Mouse (Mus musculus) gastrocnemius, postnatal 4 days (tissue): ENCODE measurements around the gene Foxo1. TPM values are rescaled to one million over a fixed set of nuclear protein-coding genes. Genes with fewer than 3 reads are reported as not detected.

ENCODE experiments used
- DNase-seq, 2 experiments: peaks; one replicate each; pipeline ENCODE4 v3.0.0; 2021 to 2022; ENCODE audit warnings: low spot score in 2 of 2, mixed read lengths in 2 of 2
- long read RNA-seq, 2 experiments: library from polyadenylated mRNA; stranded (forward); transcript quantifications; one replicate each; pipeline ENCODE4 v2.0.0; 2021
- total RNA-seq, 2 experiments: library from RNA; stranded (reverse); gene quantifications; 2 replicates each; pipeline ENCODE4 v1.2.3; 2021

The Foxo1 gene
- total RNA-seq = 10 to 100 TPM; 11.9 to 13.2 TPM
- long read RNA-seq, experiment 1, full-length matches to known transcripts = 7 of 14 reads
- long read RNA-seq, experiment 1, partial matches to known transcripts = 6 of 14 reads
- long read RNA-seq, experiment 1, other reads (novel, unspliced or antisense) = 1 of 14 reads
- long read RNA-seq, experiment 2, full-length matches to known transcripts = 11 of 20 reads
- long read RNA-seq, experiment 2, partial matches to known transcripts = 5 of 20 reads
- long read RNA-seq, experiment 2, other reads (novel, unspliced or antisense) = 4 of 20 reads

DNA sequence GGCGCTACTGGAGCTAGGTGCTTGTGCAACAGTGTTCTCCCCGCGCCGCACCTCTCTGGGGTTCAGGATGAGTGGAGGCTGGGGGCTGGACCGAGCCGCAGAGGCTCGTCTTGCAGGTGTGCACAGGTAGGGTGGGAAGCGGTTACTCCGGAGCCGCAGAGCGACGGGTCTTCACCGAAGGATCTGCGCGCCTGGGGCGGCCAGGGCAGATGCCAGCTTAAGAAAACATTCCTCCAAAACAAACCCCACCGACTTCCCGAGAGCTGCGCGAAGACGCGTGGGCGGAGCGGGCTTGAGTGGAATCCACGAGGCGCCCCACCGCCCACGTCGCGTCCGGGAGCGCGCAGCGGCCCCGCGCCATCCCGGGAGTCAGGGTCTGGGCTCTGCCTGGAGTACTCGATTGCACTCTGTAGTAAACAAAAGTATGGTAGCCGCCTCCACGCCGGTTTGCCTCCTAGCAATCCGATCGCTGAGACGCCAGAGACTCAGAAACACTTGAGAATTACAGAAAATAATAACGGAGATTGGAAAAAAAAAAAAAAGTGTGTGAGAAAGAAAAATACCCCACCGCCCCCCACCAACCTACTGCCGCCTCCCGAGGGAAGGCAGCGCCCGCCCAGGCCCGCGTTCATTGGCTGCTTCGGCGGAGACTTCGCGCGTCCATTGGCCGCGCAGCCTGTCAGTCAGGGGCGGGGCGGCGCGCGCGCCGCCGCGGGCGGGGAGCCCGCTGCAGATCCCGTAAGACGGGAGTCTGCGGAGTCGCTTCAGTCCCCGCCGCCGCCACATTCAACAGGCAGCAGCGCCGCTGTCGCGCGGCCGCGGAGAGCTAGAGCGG lies at the start of gene Foxo1:
TSS of gene Foxo1 (plus strand) at position 685 of the 835 bp plus-strand sequence.
- DNase-seq = peak; percentile 87 to 89

DNA sequence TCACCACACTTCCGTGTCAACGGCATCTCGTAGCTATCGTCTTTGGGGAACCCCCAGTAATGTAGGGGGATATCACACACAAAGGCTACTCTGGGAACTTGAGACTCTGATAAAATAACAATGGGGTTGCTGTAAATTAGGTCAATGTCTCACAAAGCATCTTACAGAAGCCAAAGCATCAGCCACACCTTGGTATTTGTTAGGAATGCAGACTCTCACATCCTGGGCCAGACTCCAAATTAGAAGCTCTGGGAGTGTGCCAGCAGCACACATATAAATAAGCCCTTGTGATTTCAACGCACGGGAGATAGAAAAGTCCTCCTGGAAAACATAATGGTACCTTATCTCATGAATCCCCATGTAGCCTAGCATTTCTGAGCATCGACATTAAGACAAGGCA lies 49.3 kb upstream of the Foxo1 start:
- DNase-seq = no peak

DNA sequence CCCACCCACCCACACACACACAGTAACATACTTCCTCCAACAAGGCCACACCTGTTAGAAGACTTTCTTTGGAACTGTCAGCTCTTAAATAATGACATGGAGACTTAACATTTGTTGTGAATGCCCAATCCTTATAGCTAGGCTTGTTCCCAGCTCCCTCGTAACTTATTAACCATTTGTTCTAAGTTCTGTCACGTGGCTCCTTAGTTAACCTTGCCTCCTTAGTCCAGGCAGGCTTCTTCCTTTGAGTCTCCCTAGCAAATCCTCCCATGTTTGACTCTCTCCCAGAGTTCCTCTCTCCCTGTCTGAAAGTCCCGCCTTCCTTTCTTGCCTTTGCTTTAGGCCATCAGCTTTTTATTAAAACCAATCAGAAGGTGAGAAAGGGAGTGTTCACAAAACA lies 47.1 kb upstream of the Foxo1 start:
- no peak for DNase-seq

DNA sequence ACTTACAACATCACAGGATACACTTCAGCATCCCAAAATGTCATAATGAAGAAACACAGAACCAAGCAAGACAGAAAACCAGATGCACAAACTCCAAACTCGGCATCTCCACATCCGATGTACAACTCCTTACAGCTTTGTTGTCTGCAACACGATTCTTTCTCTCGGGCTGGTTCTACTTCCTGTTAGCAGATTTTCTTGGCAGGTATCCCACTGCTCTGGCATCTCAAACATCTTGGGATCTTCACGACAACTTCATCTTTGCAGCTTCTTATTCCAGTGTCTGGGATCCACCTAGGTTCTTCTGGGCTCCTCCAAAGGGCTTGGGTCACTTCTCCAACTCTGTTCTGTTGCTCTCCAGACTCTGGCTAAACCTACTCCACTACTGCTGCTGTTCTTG lies 46.2 kb upstream of the Foxo1 start:
- no peak for DNase-seq

DNA sequence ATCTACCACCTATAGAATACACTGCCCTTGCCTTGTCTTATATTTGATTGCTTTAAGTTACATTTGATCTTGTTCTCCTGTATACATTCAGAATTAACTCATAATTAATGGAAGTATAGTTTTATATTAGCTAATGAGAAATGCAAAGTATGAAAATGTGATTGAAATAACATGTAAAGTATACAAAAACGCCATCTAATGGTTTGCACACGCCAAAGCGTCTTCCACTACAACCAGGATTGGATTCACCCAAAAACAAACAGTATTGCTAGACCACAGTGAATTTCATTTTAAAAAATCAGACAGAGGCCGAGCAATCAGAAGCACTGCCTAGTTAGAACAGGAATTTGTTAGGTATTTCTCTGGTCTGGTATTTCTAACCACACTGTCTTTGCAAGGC lies 31.6 kb upstream of the Foxo1 start:
- no peak for DNase-seq

DNA sequence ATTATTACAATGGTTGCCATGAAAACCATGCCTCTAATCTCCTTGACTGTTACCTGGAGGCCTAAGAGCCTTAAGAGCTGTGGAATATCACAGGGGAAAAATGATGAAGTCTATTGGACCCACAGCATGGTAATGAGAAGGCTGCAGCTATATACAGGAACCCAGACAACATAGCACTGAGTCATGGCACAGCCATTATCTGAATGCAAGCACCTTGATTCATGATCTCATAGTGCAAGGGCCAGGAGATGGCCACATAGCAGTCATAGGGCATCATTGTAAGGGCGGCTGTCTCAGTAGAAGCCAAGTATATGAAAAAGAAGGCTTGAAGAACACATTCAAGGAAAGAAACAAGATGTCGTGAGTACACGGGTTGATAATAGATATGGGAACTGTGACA lies 31.0 kb upstream of the Foxo1 start:
- no peak for DNase-seq

DNA sequence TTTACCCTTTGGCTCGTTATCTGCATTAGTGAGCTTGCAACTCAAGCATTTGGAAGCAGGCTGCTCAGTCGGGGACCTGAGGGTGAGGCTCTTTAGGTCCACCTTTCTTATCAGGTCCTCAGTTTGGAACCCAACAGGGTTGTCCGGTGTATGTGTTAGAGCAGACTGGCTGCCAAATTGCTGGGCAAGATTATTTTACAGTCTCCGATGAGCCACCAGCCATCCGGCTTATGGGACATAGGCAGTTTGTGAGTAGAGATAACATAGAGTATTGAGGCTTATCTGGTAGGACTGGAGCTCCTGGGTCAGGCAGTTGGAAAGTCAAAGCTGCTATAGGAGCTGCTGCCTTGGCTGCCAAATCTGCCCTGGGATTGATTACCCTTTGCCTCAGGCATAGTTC lies 27.1 kb upstream of the Foxo1 start:
- DNase-seq = no peak

DNA sequence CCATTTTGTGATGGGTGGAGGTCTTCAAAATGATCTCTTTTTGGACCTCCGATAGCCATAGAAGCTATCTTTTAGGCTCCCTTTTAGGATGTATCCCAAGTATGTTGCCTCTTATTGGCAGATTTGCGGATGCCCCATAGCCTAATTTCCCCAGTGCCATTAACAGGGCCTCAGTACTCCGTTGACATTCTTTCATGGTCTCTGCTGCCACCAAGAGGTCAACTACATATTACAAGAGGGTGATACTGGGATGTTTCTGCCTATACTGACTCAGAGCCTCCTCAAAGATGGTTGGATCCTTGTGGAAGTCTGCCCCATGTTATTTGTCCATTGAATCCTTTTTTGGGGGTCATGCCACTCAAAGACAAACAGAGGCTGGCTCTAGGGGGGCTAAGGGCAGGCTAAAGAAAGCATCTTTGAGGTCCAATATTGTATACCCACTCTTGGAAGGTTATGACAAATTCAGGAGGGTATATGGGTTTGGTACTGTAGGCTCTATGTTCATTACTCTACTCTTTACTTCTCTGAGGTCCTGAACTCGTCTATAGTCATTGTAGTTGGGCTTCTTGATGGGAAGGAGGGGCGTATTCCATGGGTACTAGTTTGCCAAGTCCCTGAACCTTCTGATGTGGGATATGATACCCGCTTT lies 25.6 kb upstream of the Foxo1 start:
- peak in 1 of 2 experiments; percentile 54 for DNase-seq

DNA sequence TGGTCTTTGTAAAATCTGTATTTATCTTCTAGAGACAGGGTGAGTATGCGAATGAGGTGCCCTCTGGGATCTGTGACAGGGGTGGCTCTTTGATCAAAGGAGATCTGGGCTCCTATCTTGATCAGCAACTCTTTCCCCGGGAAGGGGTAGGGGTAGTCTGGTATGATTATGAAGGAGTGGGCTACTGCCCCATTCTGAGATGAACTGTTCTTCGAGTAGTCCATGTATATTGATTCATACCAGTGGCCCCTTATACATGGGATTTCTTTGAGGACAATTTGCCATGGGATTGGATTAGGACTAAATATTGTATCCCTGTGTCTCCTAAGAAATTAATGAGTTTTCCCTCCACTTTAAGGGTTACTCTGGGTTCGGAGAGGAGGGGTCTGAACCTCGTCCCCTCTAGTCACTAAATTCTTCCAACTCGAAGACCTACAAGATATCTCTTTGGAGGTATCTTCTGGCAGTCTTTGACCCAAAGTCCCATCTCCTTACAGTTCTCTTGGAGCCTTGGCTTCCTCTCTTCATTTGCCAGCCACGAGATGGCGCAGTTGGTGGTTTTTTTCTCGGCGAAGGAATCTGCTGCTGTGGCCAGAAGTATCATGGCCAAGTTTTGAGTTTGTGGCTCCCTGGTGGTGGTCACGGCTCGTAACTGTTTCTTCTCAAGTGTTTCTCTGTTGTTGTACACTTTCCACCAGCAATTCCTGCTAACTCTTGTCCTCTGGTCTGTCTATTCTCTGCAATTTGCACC lies 24.7 kb upstream of the Foxo1 start:
- DNase-seq = peak in 1 of 2 experiments; percentile 28

DNA sequence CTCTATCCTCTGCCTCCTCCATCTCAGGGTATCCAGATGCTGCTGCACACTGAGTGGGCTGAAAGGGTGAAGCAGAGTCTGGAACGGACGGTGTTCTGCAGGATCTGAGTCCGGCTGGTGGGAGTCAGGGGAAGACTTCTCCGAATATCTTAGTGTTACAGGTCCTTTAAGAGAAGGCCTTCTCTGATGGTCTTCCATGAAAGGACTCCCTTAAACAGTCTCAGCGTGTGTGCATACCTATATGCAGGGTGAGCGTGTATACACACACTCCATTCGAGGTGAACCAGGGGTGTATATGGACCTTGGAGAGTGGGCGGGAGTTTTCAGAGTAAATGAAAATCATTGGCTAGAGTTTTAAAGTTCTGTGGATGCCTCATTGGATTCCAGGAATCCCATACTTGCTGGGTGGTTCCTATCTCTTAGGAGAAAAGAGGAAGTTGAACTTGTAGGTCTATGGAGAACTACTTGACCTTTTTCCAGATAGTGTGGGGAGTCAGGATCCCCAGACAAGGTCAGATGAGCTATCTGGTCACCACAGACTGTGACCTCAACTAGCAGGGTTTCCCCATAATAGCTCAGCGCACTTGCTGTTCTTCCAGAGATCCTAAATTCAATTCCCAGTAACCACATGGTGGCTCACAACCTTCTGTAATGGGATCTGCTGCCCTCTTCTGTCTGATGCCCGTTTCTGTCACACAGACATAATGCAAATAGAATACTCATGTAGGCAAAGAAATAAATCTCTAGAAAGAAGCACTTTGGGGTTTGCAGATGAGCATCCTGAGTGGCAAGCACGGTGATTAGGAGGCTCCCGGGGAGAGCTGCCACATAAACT lies 21.9 kb upstream of the Foxo1 start:
- DNase-seq = no peak

DNA sequence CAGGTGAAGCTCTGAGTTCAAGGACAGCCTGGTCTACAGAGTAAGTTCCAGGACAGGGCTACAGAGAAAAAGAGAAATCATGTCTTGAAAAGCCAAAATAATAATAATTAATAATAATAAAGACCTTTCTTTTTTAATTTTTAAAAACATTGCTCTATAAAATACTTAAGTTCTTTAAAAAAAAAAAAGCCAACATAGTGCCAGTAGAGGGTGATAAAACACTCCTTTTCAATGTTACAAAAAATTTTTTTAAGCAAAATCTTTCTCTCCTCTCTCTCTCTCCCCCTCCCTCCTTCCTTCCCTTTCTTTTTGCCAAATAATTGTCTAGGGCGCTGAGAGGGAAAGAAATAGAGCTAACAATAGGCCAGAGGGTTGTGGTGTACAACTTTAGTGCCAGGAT lies 17.0 kb upstream of the Foxo1 start:
- DNase-seq = no peak

DNA sequence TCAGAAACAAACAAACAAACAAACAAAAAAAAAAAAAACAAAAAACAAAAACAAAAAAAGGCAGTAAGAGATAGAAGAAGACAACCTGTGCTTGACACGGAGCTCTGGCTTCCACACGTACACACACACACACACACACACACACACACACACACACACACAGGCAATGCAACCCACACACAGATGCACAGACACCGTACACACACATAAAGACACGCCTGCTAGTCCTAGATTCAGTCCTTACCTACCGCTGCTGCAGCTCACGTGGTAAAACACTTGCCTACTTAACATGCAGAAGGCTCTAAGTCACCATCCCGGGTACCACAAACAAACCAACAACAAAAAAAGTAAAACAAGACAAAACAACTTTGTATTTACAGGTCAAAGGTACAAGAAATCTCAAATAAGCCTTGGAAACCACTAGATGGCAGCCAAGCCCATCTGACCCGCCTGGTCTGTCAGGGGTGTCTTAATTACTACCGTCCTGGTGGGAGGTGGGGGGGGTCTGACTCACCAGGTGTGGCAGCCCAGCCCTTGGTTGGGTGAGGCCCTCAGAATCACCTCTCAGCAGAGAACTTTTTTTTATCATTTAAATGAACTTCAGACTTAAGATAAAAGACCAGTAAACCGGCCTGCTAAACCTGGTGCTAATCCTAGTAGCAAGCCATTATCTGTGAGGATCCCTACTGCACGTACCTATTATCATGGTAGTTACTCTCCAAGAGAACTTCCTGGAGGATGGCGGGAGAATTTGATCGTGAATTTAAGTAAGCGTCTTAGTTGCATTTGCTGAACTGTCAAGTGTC lies 14.3 kb upstream of the Foxo1 start:
- no peak for DNase-seq

DNA sequence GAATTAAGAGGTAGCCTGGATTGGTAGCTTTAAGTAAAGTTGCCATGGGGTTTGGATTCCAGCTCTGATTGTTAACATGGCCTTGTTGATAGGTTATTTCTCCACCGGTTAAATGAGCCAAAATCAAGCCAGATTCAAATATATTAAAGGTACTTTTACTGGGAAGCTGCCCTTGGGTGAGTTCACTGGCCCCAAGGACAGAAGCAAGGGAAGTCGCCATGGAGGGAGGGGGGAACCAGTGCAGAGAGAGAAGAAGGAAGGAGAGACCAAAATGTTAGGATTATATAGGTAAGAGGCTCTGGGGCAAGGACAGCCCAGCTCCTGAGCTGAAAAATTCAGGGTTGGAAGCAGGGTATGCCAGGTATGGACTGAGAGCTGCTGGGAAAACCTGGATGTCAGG lies 13.6 kb upstream of the Foxo1 start:
- DNase-seq = no peak

DNA sequence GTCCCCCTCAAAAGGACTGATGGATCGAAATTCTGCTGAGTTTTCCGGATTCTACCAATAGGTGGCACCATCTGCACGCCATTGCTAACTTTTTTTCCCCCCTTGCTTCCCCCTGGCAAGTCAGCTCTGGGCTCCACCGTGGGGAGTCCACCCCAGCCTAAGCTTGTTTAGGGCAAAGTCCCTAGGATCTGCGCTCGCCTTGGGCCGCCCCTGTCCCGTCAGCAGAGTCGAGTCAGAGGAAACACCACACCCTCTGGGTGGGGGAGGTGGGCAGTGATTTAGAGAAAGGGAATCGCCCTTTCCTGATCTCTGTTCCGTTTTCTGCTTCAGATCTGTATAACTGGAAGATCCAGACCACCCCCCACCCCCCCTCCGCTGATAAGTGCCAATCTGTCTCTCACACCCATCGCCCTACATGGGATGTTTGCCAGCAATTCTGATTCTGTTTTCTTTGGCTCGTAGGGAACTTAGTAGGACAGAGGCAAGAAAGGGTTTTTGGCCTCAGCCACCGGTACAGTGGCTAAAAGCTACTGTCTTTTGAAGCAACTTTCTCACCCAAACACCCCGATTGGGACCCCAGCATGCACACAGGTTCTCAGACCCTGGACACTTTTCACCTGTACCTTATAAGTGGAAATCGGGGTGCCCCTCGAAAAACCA lies 10.2 kb upstream of the Foxo1 start:
- peak; percentile 43 to 61 for DNase-seq

DNA sequence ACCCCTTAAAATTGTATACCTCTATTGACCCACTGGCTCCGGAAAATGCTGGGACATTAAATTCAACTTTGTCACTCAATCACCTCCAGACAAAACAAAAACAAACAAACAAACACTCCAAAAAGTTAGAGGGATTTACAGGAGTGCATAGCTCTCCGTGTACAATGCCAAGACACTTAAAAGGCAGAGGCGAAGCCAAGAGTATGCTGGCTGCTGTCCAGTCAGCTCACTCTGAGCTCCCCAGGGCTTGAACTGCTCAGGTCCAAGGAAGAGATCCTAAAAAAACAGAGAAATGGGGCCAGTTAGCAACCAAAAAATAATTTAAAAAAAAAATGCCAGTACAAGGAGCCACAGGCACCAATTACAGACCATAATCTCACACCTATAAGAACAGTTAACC lies 9.6 kb upstream of the Foxo1 start:
- peak in 1 of 2 experiments; percentile 53 for DNase-seq

DNA sequence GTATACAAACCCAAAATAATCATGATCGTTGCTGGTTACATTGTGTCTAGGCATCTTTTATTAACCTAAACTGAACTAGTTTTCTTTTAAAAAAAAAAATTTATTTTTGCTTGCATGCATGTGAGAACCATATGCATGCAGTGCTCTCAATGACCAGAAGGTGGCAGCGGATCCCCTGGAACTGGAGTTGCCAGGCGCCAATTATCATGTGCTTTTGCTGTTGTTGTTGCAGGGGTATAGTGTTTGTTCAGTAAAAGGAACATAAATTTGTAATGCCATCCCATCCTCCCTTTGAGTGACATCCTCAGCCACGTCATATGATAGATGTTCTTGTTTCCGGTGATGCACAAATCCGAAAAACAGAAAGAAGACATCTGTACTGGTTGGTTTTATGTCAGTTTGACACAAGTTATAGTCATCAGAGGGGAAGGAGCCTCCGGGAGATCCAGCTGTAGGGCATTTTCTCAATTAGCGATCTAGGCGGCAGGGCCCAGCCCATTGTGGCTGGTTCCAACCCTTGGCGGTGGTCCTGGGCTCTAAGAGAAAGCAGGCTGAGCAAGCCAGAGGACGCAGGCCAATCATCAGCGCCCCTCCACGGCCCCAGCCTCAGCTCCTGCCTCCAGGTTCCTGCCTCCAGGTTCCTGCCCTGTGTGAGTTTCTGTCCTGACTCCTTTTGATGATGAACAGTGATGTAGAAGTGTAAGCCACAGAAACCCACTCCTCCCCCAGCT lies 5.5 kb upstream of the Foxo1 start:
- DNase-seq = peak; percentile 57 to 77

DNA sequence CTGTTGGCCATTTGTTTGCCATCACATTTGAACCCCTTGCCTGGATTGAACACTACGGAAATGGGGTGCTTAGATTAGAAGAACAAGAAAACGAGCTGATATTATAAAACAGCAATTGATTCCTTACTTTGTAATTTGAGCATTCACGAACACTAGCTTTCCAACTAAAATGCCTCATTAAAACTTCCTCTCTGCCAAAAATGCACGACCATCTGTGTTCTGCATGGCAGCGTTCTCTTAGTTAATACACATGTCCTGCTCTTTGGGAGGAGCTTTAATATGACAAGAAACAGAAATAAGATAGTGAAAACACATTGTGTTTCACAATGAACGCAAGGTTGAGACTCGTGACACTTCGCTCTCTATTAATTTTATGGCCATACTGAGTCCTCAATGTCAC lies 3.8 kb upstream of the Foxo1 start:
- no peak for DNase-seq

DNA sequence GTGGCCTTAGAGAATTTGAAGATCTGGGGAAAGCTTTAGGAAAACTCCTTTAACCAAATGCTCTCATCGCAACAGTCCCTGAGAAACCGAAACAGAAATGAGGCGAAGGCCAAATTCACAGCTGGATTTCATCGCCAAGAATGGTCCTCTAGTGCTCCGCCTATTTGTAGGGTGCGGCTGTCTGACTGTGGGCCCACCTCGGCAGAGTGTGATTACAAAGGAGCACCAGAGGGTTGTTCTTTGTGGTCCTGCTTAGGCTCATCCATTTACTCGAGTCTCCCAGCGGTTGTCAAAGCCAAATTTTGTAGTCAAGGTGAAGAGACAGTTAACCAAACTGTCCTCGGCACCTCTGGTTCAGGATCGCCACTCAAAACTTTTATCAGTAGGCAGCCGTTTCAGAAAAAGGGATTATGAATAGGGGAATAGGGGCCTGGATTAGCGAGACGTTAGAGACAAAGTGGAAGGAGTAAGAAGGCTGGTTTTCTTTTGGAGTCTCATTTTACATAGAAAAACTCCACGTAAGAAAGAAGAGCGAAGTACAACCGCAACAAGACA lies 1.5 kb upstream of the Foxo1 start:
- no peak for DNase-seq
